Mouse (Mus musculus) CD8-positive naive resting alpha-beta T cell, adult 2 months (primary cell): ENCODE results near the gene Cpne6.

ENCODE experiments used
- DNase-seq, 2 experiments: peaks; one replicate each; pipeline ENCODE4 v3.0.0; 2022; ENCODE audit warnings: low read depth in 2 of 2, low spot score in 2 of 2

Cpne6 gene

DNA sequence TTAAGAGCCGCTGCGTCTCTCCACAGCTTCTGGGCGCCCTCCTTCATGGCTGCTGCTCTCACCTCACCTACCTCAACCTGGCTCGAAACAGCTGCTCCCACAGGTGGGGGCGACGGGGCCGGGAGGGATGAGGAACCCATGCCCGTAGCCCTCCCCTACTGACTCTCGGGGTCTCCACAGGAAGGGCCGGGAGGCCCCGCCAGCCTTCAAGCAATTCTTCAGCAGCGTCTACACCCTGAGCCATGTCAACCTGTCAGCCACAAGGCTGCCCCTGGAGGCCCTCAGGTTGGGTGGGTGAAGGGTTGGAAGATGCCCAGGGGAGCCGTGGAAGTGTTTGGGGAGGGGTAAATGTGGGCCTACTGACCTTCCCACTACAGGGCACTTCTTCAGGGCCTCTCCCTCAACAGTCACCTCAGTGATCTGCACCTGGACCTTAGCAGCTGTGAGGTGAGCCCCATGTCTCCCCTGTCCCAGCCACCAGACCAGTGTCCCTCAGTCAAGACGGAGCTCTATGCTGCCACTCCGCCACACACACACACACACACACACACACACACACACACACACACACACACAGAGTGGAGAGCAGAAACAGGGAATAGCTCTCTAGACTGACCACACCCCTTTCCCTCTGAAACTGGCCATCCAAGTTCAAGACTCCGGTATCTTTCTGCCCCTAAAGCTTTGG is 13.3 kb upstream of the Cpne6 start:
- DNase-seq: no peak

DNA sequence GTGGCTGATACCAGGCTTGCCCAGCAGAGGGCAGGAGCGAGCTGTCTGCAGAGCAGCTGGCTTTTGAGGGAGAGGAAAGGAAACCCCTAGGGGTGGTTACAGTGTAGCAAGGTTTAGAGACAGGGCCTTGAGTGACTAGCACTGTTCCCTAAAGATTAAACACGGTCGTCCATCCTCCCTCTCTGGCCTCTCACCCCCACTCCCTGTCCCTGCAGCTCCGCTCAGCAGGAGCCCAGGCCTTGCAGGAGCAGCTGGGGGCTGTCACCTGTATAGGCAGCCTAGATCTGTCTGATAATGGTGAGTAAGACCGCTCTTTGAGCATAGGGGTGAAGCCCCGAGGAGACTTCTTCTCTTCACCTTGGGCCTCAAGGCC is 12.8 kb upstream of the Cpne6 start:
- peak; percentile 87 to 90 for DNase-seq

DNA sequence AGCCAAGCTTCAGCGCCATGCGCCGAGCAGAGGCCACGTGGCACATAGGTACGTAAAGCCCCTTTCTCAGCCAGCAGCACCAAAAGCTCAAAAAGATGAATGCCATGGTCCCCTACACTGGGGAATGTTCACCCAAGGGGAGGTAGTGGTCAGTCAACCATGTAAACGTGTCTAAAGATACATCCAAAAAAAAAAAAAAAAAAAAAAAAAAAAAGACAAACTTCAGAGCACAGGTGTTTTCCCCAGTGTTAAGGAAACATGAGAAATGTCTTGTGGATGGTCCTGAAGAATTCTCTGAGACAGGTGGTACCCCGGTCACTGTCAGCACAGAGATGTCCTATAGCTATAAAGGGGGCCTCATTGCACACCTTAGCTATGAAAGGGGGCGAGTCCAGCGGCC is 4.6 kb upstream of the Cpne6 start:
- DNase-seq: no peak

DNA sequence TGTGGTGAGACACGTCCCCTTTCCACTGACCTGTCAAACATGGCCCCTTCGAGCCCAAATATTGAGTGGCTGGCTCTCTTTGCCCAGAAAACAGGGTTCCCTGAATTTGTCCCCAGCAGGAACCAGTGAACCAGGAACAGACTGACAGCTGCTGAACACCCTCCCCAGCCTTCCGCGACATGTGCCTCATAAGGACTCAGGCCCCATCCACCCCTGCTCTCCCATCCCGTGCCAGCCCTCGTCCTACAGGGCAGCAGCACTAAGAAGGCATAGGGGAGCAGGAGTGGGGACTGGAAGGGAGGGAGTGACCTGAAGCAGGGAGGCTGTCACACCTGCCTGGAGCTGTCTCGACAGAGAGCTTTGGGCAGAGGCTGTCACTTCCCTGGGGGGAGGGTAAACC is 2.4 kb upstream of the Cpne6 start:
- DNase-seq: no peak

DNA sequence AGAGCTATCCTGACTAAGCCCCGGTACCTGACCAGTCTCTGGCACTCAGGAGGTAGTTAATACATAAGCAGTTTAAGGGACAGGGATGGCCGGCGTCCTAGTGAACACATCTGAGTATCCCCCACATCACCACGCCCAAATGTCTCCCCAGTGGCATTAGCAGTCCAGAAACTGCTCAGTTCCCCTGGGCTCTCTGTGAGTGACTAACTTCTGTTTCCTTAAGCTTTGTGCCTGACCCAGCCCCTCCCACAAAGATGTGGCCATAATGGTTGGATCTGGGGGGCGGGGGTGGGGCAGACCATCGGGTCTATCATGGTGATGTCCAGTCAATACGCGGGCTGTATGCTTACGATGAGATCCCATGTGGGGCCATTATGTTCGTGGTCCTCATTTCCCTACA is 705 bp upstream of the Cpne6 start:
- no peak for DNase-seq

DNA sequence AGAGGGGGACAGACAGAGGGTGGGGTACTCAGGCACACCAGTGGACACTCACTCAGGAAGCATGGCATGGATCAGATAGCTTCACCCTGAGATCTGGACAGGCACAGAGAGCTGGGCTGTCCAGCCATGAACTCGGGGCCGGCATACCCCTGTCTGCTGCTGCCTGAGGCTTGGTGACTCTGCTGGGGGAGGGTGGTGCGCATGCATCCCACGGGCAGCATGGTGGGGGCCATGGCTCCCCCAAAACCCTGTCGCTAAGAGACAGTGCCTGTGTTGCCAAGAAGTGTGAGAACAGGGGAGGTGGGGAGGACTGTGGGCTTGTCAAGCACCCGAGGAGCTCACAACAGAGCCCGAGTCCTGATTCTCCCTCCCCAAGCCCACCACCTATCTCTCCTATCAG is 792 bp downstream of the Cpne6 start:
- DNase-seq: no peak

DNA sequence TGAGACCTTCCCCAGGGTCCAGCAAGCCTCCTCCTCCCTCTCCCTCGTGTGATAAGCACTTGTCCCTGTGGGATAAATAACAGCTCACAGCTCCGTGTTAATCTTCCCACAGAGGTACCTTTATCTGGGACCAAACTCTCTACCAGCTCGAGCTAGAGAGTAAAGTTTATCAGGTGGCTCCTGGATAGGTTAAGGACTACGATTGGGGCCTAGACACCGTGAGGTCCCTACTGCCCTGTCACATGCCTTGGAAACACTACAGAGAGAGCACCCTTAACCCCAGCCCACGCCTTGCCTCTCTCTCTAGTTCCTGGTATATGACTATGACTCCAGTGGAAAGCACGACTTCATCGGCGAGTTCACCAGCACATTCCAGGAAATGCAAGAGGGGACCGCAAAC is 3.7 kb downstream of the Cpne6 start:
- no peak for DNase-seq

DNA sequence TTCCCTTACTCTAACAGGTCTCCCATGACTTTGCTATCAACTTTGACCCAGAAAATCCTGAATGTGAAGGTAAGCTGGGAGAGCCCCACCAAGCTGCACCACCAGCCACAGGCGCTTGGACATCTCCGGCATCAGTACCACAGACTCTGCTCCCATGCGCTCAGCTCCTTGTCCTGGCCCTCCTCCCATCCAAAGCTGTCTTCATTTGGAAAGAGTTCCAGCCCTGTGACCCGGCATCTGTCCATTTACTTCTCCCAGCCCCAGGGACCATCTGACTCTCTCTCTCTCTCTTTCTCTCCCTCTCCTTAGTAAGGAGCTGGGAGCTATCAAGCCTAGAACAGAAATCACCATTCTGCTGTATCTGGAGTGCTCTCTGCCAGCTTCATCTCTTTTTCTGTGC is 5.6 kb downstream of the Cpne6 start:
- no peak for DNase-seq

DNA sequence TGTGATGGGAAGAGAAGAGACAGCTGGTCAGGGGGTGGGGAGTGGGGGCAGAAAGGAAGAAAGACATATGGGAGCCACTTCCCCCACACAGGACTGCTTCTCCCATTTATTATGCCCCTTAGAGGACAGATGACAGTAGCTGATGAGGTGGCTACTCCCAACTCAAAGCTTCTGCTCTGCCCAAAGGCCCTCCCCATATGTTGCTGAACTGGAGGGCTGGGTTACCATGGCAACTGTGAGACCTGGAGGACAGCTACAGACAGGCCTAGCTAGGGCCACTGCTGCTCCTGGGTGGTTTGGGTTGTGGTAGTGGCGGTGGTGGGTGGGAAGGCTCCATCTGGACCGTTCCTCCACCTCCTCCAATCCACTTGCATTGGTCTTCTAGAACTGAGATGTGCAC is 8.7 kb downstream of the Cpne6 start:
- DNase-seq: no peak

DNA sequence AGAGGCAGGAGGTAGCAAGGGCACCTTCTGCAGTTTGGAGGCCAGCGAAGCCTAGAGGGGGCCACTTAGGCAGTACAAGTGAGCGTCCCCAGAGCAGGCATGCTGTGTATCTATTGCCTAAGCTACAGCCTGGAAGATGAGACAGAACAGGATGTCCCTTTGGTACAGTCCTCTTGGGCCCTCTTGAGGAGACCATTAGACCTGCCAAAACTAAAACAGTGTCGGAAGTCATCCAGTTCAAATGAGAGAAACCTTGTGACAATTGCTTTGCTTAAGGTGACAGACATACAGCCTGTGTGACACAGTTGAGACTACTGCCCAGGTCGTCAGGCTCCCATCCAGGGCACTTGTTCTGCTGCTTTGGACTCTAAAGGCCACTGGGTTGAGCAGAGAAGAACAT is 9.4 kb downstream of the Cpne6 start:
- DNase-seq: no peak

DNA sequence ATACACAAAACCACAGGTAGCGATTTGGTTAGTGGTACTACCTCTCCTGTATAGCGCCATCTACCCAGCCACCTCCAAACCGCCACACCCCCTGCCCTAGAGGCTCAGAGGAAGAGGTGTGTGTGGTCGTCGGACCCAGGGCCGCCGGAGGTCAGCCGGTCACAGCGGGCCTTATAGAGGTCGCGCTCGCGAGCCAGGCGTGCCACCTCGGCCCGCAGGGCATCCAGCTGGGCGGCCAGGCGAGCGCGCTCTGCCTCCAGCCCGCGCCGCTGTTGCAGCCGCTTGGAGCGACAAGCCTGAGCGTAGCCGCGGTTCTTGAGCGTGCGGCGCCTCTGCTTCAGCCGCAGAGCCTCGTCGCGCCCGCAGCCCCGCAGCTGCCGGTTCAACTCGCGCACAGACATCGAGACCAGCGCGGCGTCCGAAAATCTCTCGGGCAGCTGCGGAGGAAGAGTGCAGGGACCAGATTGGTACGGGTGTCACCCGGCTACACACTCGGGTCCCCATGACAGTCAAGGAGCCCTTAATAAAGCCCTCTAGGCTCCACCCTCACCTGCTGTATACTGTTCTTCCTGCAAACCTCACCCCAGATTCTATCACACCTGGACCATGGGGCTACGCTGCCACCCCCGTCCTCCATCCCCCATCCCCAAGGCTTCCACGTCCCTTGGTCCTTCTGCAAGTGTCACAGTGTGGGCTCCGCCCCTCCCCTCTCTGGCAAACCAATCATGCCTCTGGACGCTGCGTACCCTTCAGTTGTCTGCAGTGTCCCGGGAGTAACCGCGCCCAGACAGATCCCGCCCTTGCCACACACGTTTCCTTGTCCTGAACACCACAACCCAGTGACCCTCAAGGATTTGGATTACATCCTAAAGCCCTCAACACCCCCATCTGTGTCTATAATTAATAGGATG is 10.5 kb downstream of the Cpne6 start:
- no peak for DNase-seq

DNA sequence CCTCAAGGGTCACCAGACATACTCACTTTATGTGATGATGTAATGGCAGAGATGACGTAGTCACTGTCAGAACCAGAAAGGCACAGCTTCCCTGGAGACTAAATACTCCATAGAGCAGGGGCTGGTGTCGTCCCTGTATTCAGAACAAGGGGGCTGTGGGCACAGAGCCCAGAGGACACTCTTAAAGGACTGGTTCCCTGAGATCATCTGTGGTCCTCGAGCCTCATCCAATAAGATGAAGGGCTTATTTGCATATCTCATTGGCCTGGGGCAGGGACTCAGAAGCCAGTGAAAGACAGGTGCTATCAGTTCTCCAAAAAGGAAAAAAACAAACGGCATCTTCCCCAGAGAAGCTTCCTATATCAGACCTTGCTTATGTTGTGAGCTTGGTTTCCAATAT is 13.8 kb downstream of the Cpne6 start:
- DNase-seq: no peak

DNA sequence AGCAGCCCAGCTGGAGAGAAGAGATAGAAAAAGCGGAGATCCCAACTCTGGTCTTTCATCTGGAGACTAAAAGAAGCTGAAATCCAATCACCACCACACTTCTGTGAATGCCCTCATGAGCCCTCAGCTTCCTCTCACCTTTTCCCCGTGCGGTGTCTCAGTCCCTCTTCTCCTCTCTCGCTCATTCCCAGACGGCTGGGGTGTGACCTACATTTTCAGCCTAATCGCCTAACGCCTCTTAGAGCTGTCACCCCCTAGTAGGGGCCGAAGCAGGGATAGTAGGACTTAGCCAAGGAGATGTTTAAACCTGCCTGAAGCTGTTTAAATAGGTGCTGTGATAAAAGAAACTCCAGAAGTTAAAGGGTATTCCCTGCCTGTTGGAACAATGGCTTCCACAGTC is 14.5 kb downstream of the Cpne6 start, which contains the start of gene Nrl:
Nrl (minus strand) TSS at position 197 of the 400 bp plus-strand sequence.
- no peak for DNase-seq

DNA sequence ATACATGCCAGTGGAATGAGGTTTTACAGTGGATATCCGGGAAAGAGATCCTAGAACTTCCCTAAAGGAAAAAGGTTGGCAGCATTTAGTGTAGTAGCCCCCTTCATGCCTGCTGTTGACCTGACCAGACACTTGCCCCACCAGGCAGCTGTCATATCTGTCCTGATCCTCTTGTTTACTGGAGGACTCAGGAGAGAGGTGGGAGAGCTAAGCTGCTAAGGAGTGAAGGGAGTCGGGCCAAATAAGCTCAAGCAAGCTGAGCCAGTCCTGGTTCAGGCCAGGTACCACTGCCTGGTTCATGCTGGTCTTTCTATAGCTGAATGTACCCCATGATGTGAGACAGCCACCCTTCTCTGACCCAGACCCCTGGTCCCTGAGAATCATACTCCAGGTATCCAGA is 16.4 kb downstream of the Cpne6 start:
- DNase-seq: no peak

DNA sequence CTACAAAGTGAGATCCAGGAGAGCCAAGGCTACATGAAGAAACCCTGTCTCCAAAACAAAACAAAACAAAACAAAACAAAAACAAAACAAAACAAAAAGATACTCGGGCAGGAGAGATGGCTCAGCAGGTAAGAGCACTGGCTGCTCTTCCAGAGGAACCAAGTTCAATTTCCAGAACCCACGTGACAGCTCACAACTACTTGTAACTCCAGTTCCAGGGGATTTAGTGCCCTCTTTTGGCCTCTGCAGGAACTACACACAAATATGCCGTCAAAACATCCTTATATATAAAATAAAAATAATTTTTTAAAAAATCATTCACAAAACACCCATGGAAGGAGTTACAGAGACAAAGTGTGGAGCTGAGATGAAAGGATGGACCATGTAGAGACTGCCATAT is 17.7 kb downstream of the Cpne6 start:
- DNase-seq: peak; percentile 19 to 32

DNA sequence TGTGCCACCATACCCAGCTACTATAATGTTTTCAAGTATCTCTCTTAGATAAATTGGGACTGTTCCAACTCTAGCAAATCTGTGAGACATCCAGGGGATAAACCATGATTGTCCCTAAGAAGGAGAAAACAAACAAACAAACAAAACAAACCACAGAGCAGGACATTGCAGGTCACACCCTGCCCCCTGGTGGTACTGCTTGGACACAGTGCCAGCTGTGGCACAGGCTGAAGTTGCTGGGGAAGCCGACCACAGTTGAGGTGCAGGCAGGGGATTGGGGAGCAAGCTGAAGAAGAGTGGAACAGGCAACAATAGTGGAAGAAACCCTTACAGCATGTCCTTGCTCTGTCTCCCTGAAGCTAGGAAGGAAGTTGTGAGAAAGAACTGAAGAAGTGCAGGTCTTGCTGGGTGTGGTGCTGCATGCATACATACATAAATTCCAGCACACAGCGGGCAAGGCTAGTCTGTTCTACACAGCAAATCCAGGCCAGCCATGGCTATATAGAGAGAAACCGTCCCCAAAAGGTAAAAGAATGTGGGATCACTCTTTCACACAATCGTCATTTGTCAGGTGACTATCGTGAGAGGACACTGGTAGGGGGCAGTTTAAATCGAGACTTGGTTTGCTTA is 26.0 kb downstream of the Cpne6 start:
- DNase-seq: peak in 1 of 2 experiments; percentile 10

DNA sequence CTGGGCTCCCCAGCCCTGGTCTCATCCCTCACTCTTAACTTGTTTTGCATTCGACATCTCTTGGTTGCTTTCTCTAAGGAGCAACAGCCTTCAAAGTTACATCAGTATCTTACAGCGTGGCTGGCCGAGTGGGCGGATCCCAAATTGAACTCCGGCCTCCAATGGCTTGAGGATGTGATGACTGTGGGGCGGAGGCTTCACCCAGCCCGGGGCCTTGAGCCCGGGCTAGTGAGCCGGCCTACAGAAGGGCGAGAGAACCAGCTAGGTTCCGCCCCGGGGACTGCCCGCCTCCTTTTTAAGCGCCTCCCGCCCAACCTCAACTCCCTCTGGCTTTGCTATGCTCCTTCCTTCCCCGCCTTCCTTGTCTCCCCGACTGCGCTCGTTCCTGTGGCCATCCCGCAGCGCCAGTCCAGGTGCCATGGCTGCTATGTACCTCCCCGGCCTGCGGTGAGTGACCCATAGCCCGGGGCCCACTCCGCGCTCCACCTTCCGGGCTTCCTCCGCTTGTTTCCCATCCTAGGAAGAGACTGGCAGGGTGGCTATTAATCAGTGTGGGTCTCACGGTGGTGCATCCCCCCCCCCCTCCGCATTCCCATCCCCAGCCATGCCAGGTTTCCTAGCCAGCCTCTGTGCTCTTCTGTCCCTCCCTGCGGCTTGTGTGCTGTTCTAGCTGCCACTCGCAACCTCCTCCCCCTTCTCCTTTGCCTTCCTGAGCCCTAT is 30.0 kb downstream of the Cpne6 start, which contains the start of gene Pck2:
Pck2 (plus strand) TSS at position 200 of the 720 bp plus-strand sequence.
- peak in 1 of 2 experiments; percentile 34 for DNase-seq

DNA sequence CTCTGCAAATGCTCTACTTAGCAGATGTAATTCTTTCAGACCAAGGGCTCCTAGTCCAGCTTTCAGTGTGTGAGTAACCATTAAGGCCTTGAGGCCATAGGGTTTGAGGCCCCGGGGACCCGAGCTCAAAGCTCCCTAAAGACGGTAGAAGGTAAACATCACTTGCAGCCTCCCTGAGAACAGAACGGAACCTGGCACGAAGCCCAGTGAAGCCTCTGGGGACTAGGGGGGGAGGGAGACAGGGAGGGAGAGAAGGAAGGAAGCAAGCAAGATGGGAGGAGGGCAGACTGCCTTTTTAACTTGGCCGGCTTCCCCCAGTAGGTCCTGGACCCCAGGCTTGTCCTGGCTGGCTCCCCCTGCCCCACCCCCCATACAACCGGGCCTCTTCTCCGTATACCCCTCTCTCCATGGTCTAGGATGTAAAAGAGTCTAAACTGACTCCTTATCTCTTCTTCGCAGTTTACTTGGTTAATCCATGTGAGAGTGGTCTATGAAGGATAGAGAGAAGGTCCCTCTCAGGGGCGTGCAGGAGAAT is 30.6 kb downstream of the Cpne6 start:
- peak; percentile 20 to 53 for DNase-seq

DNA sequence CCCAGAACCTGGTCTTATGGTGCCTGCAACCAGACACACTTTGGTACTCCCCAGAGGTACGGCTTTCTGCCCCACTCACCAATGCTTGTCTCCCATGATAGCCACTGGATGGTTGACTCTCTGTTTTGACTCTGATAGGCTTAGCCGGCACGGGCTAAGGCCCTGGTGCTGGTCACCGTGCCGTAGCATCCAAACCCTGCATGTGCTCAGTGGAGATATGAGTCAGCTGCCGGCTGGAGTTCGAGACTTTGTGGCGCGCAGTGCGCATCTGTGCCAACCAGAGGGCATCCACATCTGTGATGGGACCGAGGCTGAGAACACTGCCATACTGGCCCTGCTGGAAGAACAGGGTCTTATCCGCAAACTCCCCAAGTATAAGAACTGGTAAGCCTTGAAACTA is 32.0 kb downstream of the Cpne6 start:
- DNase-seq: no peak

DNA sequence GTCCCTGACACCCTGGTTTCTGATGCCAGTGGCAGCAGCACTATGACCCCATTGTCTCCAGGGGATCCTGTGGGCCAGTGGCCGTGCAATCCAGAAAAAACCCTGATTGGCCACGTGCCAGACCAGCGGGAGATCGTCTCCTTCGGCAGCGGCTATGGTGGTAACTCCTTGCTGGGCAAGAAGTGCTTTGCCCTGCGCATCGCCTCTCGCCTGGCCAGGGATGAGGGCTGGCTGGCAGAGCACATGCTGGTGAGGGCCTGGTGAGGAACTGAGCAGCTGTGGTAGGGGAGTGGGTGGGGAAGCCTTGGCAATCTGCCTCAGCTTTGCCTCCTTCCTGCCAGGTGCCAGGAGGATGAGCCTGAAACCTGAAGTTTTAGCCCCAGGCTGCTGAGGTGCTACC is 34.1 kb downstream of the Cpne6 start:
- no peak for DNase-seq

DNA sequence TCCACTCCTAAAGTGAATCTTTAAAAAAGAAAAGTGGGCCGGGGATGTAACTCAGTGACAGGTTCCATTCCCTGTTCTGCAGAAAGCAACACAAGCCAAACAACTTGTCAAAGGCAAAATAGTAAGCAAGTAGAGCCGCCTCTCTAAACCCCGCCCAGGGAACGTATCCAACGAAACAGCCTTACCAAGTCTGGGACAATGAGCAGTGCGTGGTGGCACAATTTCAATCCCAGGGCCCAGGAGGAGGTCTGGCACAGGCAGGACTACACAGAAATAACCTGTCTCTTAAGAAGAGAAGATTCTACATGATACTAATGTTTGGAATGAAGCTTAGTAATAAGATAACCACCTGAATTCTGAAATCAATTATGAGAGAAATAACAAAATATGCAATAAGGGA is 39.9 kb downstream of the Cpne6 start:
- DNase-seq: no peak
